Mouse (Mus musculus): ENCODE measurements around the gene Cnot3. TPM values are rescaled to one million over a fixed set of nuclear protein-coding genes. Genes with fewer than 3 reads are reported as not detected.
"Not testable (repeated sequence)": the region's sequence is repeated elsewhere in the genome, so short reads cannot be mapped to it uniquely, and the experiment has no call there.

Cnot3 gene
- polyA plus RNA-seq, 1 experiment from 2014 or later, result 51.2 TPM

- H3K9ac ChIP-seq (replicated peaks; ENCODE audit: low read length); DNase-seq; H3K4me3 ChIP-seq (replicated peaks; ENCODE audit: low read depth, low read length); H3K27ac ChIP-seq (replicated peaks; ENCODE audit: low read depth, low read length); H3K27me3 ChIP-seq (ENCODE audit: control insufficient read depth, insufficient read depth, low read length); H3K9me3 ChIP-seq (ENCODE audit: control insufficient read depth, low read length); H3K4me2 ChIP-seq (ENCODE audit: low read length); ATAC-seq (ENCODE audit: low FRiP score, low TSS enrichment): not testable (repeated sequence)
- H3K36me3 ChIP-seq (ENCODE audit: control insufficient read depth, insufficient read depth, low read length), result peaks cover 32% of the 10 kb centered on the region
- WGBS, result 38% methylated on average over 5 of the region's 5 CpGs
- peaks cover 11% of the 10 kb centered on the region for H3K4me1 ChIP-seq (ENCODE audit: control insufficient read depth, insufficient read depth, low read length)
Measured at GRCm38 (mm10) chr7:3708447-3708980, 63.4 kb downstream of the Cnot3 start.

- H3K4me3 ChIP-seq (replicated peaks; ENCODE audit: low read depth, low read length), result no peak overlapping the region
- 81% methylated on average over 1 of the region's 1 CpGs for WGBS
- no peak for ATAC-seq (ENCODE audit: low FRiP score, low TSS enrichment)
Measured at GRCm38 (mm10) chr7:3709000-3709399, 63.9 kb downstream of the Cnot3 start.

More at GRCm38 (mm10) chr7:3709000-3709399, 63.9 kb downstream of the Cnot3 start:
- no peak overlapping the region for H3K27ac ChIP-seq (replicated peaks; ENCODE audit: low read depth, low read length)
- H3K9me3 ChIP-seq (ENCODE audit: control insufficient read depth, low read length), result no peaks in the 10 kb centered on the region
- H3K9ac ChIP-seq (replicated peaks; ENCODE audit: low read length), result no peak overlapping the region
- DNase-seq, result no peak
- no peak overlapping the region for H3K4me2 ChIP-seq (ENCODE audit: low read length)
- H3K27me3 ChIP-seq (ENCODE audit: control insufficient read depth, insufficient read depth, low read length), result no peaks in the 10 kb centered on the region
- H3K4me1 ChIP-seq (ENCODE audit: control insufficient read depth, insufficient read depth, low read length), result peaks cover 10% of the 10 kb centered on the region
- H3K36me3 ChIP-seq (ENCODE audit: control insufficient read depth, insufficient read depth, low read length), result peaks cover 32% of the 10 kb centered on the region

Small RNAs within 50 kb of the gene (microRNA-seq; reads per million reads assigned to microRNA genes)
- 5.7 reads per million, percentile 28 among the genes with 10 or more reads in this experiment for gene Mir3572

Other genes with a start within 250 kb of the Cnot3 start
- 0.18 TPM in 1 of 2 replicates, not detected in the other for gene Cacng6, start 221.1 kb upstream of the Cnot3 start, polyA plus RNA-seq (2014; fragmentation: Nextera tagmentation; extraction: Ambion mirVana)
- not detected in 2 replicates for gene Tarm1, start 142.6 kb upstream of the Cnot3 start, polyA plus RNA-seq (2014; fragmentation: Nextera tagmentation; extraction: Ambion mirVana)
- gene Oscar, start 29.1 kb upstream of the Cnot3 start, polyA plus RNA-seq (2014; fragmentation: Nextera tagmentation; extraction: Ambion mirVana), result 0.26 and 0.63 TPM in 2 replicates
- 432 and 586 TPM in 2 replicates for gene Ndufa3, start 27.9 kb upstream of the Cnot3 start, polyA plus RNA-seq (2014; fragmentation: Nextera tagmentation; extraction: Ambion mirVana)
- 30.4 and 38.5 TPM in 2 replicates for gene Tfpt, start 15.3 kb upstream of the Cnot3 start, polyA plus RNA-seq (2014; fragmentation: Nextera tagmentation; extraction: Ambion mirVana)
- gene Prpf31, start 15.3 kb upstream of the Cnot3 start, polyA plus RNA-seq (2014; fragmentation: Nextera tagmentation; extraction: Ambion mirVana), result 71.0 and 82.7 TPM in 2 replicates
- 10.6 TPM in 2 replicates for gene Leng1, start 20.6 kb downstream of the Cnot3 start, polyA plus RNA-seq (2014; fragmentation: Nextera tagmentation; extraction: Ambion mirVana)
- 3.0 and 3.2 TPM in 2 replicates for gene Tmc4, start 32.3 kb downstream of the Cnot3 start, polyA plus RNA-seq (2014; fragmentation: Nextera tagmentation; extraction: Ambion mirVana)
- gene Tsen34, start 47.6 kb downstream of the Cnot3 start, polyA plus RNA-seq (2014; fragmentation: Nextera tagmentation; extraction: Ambion mirVana), result 232 and 277 TPM in 2 replicates
- 70.6 and 70.7 TPM in 2 replicates for gene Mboat7, start 48.3 kb downstream of the Cnot3 start, polyA plus RNA-seq (2014; fragmentation: Nextera tagmentation; extraction: Ambion mirVana)
- 857 and 868 TPM in 2 replicates for gene Rps9, start 58.7 kb downstream of the Cnot3 start, polyA plus RNA-seq (2014; fragmentation: Nextera tagmentation; extraction: Ambion mirVana)
- gene Pirb, start 75.1 kb downstream of the Cnot3 start, polyA plus RNA-seq (2014; fragmentation: Nextera tagmentation; extraction: Ambion mirVana), result 0.11 and 0.34 TPM in 2 replicates
- not detected in 2 replicates for gene Gm15448, start 180.4 kb downstream of the Cnot3 start, polyA plus RNA-seq (2014; fragmentation: Nextera tagmentation; extraction: Ambion mirVana)
- gene Pira2, start 199.8 kb downstream of the Cnot3 start, polyA plus RNA-seq (2014; fragmentation: Nextera tagmentation; extraction: Ambion mirVana), result 0.12 TPM in 1 of 2 replicates, not detected in the other